Mouse (Mus musculus) large intestine, adult 2 months (tissue): ENCODE results near the gene Lrrc28. TPM values are rescaled to one million over a fixed set of nuclear protein-coding genes. Genes with fewer than 3 reads are reported as not detected.
"Not testable (repeated sequence)": the region's sequence is repeated elsewhere in the genome, so short reads cannot be mapped to it uniquely, and the experiment has no call there.

Experiments used
- DNase-seq: peaks from one replicate; pipeline ENCODE4 v3.0.0-alpha.2; 2012; ENCODE audit warnings: low read depth, low spot score
- WGBS: fragments of 180-500 bp; shearing (Covaris S2); methylation state at CpG from one replicate; pipeline ENCODE4 v1.1.7; 2018; 5-methylcytosine and 5-hydroxymethylcytosine counted together
- polyA plus RNA-seq: library from polyadenylated mRNA; depleted of rRNA; stranded (reverse); fragments of >200 nt; gene quantifications from 2 replicates; pipeline ENCODE4 v1.2.3, GENCODE M21; 2012

The Lrrc28 gene
- polyA plus RNA-seq, 1 experiment, result 13.3 TPM

DNA sequence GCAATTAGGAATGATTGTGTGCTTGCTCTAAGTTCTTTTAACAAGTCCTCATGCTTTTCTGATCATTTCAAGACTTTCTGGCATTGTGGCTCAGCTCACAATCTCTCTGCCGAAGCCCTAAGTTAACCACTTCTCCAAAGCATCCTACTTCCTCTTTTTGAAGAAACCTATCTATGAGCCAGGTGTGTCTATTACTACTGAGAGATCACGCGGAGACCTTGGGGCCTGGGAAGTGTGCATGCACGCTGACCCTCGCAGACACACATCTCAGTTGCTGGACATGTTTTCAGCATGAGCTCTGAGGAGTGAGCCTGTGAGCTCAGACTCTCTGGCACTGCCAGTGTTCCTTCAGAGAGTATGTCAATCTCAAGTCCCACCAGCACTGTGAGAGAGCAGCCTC lies 98.8 kb downstream of the Lrrc28 start:
- DNase-seq, result no peak
- WGBS, result 82% methylated on average over 5 of the region's 5 CpGs

- no peak for DNase-seq
These were observed 100.5 kb downstream of the Lrrc28 start for GRCm38 (mm10) chr7:67544586-67544985.

DNA sequence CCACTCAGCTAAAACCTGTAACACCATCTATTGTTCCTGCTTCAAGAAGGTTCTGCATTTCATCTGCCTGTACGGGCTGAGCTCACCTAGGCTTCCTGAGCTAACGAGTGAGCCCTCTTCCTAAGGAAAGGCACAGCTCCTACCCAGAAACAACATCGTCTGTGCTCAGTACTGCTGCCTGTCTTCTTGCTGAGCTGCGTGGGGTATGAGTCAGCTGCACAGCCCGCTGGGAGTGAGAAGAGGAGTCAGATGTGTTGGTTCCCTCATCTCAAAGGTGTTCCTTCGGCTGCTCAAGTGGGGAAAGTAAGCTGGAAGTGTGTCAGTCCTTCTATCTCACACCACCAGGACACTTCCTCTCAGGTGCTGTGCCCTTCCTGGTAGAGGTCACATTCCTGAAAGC lies 101.4 kb downstream of the Lrrc28 start:
- WGBS, result 84% methylated on average over 6 of the region's 6 CpGs
- no peak for DNase-seq

GRCm38 (mm10) chr7:67536588-67537372 lies 108.3 kb downstream of the Lrrc28 start:
- 89% methylated on average over 11 of the region's 11 CpGs for WGBS
- DNase-seq, result no peak

DNA sequence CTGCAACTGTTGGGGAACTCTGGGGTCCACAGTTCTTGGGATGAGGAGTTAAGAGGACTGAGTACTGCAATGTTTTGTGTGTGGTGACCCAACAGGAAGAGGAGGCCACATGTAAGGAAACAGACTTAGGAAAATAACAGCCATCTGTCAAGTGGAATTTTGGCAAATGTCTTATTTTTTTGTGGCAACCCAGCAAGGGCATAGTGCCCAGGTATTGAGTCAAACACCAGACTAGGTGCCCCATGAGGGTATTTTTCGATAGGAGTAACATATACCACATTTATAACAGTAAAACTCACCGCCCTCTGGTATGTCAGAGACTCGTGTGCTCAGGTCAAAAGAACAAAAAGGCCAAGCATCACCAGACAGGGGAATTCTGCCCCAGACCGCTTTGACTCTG lies 109.1 kb downstream of the Lrrc28 start:
- WGBS, result 83% methylated on average over 4 of the region's 4 CpGs
- DNase-seq, result no peak

DNA sequence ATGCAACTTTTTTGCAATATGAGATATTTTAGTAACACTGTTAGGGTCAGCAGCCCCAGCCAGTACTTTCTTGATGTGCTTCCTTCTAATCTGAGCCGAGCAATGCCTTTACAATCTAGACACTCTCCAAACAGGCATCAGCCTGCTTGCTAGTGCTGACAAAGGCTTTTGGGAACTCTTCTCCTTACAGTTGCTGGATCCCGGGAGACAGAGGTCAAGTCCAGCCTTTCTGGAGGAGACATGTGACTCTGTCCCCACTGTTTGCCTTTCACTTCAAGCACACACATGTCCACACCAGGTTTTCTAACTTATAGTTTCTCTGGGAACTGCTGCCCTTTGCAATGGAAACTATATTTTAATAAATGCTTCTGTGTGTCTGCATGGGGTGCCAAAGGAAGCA lies 114.1 kb downstream of the Lrrc28 start:
- DNase-seq, result no peak
- WGBS, result 61% methylated on average over 2 of the region's 2 CpGs

DNA sequence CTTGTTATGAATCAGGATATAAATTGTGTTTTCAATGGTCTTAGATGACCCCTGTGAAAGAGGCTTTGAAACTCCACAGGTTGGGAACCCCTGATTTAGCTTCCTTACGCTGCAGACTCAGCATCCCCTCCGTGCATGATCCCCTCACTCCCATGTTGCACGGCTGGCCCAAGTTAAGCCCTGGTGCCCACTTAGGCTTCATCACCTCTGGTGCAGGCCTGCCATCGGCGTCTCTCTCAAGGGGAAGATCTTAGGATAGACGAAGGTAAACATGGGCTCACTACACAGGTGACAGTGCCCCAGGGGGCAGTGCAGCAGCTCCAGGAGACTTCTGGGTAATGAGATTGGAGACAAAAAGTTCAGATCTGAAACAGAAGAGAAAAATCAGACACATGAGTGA lies 115.7 kb downstream of the Lrrc28 start:
- 93% methylated on average over 6 of the region's 6 CpGs for WGBS

GRCm38 (mm10) chr7:67528821-67529221 lies 116.2 kb downstream of the Lrrc28 start:
- DNase-seq, result no peak
- 96% methylated on average over 18 of the region's 18 CpGs for WGBS

More for the DNA sequence above, 115.7 kb downstream of the Lrrc28 start:
- DNase-seq, result no peak

- peak; percentile 25 for DNase-seq
- WGBS, result 33% methylated on average over 10 of the region's 10 CpGs
These were observed 116.8 kb downstream of the Lrrc28 start for GRCm38 (mm10) chr7:67528063-67528811.

DNA sequence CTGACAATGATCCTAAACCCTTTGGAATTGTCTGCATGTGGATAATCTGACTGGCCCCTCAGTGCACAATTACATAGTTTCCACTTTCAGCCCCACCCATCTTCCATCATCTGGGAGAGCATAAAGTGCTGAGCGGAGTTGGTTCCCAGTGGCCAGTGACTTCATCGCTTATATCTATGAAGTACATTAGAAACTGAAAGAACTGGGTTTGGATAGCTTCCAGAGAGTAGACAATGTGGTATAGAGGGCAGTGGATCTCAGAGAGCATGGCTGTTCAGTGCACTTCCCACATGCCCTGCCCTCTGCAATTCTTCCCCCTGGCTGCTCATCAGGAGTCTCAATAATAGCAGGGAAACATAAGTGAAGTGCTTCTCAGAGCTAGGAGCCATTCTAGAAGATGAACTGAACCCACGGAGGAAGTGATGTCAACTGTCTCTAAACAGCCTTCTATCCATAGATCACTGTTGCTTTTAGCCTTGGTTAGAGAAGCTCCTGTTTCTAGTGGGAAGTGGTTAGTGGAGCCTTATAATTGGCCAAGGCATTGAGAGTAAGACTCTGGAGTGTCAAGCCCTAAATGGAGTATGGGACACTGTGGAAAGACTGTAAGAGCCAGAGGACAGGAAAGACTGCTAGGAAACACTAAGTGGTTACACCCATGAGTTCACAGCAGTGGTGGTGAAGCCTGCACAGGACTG lies 119.0 kb downstream of the Lrrc28 start:
- 67% methylated on average over 3 of the region's 3 CpGs for WGBS
- no peak for DNase-seq

- WGBS, result 90% methylated on average over 8 of the region's 8 CpGs
These were observed 121.0 kb downstream of the Lrrc28 start for GRCm38 (mm10) chr7:67524069-67524468.

DNA sequence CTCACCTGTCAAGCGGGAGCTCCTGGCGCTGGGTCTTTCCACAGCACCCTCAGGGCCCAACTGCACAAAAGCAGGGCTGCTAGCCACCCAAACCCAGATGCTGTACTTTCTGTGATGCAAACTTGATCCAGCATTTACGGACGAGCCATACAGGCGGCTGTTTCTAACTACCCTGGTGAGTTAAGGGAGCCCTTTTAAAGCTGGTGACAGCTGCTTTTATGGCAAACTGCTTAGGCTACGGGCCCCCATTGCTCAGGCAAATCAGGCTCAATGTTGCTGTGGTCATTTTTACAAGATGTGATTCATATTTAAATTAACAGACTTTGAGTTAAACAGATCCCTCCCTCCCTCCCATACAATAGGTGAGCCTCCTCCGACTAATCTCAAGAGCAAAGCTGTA lies 121.7 kb downstream of the Lrrc28 start:
- DNase-seq, result no peak
- WGBS, result 83% methylated on average over 7 of the region's 7 CpGs

More at GRCm38 (mm10) chr7:67524069-67524468, 121.0 kb downstream of the Lrrc28 start:
- not testable (repeated sequence) for DNase-seq

- DNase-seq, result not testable (repeated sequence)
- 91% methylated on average over 5 of the region's 5 CpGs for WGBS
These were observed 123.3 kb downstream of the Lrrc28 start for GRCm38 (mm10) chr7:67521731-67522130.

- WGBS, result 70% methylated on average over 4 of the region's 4 CpGs
These were observed 124.1 kb downstream of the Lrrc28 start for GRCm38 (mm10) chr7:67520959-67521358.

GRCm38 (mm10) chr7:67520001-67520400 lies 125.1 kb downstream of the Lrrc28 start:
- no peak for DNase-seq
- WGBS, result 86% methylated on average over 10 of the region's 10 CpGs

More at GRCm38 (mm10) chr7:67520959-67521358, 124.1 kb downstream of the Lrrc28 start:
- DNase-seq, result no peak

DNA sequence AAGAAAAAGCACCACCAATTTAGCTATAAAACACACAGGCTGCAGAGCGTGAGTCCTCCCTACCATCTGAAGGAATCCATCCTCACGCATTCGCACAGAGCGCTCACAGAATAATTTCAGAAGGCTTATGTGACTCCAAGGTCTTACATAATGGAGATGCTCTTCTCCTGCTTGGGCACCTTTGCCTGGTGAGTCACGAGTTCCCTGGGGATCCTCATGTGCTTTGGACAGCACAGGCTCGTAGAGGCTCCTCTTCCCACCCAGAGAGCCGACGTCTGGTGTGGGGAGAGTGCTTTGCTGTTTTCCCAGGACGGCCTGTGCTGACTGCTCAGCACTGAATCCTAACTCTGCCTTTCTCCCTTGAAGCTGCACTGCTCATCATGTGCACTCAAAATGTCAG lies 129.4 kb downstream of the Lrrc28 start:
- no peak for DNase-seq
- WGBS, result 84% methylated on average over 9 of the region's 9 CpGs

DNA sequence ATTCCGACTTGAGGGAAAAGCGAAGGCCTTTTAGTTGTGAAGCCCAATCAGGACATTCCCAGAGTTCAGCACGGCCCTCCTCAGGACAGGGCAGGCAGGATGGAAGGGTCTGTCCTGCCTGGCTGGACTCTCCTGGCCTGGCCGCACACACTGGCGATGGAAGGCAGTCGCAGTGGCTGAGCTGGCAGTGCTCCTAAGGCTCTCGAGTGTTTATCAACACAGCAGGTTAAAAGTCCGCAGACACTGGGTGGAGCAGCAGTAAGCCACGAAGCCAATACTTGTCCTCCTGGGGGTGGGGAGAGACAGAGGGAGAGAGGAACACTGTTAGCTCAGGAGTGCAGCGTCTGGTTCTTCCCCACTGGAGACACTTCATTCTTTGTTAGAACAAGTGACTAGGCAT lies 130.2 kb downstream of the Lrrc28 start:
- WGBS, result 17% methylated on average over 10 of the region's 10 CpGs
- peak; percentile 51 for DNase-seq

- DNase-seq, result no peak
- WGBS, result 37% methylated on average over 4 of the region's 4 CpGs
These were observed 130.7 kb downstream of the Lrrc28 start for GRCm38 (mm10) chr7:67514380-67514779.

GRCm38 (mm10) chr7:67513656-67514055 lies 131.4 kb downstream of the Lrrc28 start:
- 93% methylated on average over 4 of the region's 4 CpGs for WGBS
- DNase-seq, result no peak

- DNase-seq, result no peak
- 87% methylated on average over 7 of the region's 7 CpGs for WGBS
These were observed 133.5 kb downstream of the Lrrc28 start for GRCm38 (mm10) chr7:67511606-67512005.
